In genomic region chr7:28338108-28338998, GRCm38 (mm10) we compare ENCODE assay signal across 7 mouse cellular contexts. TPM values are rescaled to one million over a fixed set of nuclear protein-coding genes. Genes with fewer than 3 reads are reported as not detected.
A peak's percentile ranks its signal among the peaks of the same experiment; 100 is the strongest.
DNase-seq lines count a peak whose midpoint lies in the region; ATAC-seq lines count a peak whose summit lies in the region.

Gene Supt5, minus strand, starts transcription at chr7:28338746.

- H3K4me2 ChIP-seq in embryonic facial prominence, embryonic 12.5 days (replicated peaks): peak within 1 kb of the TSS; percentile 76
- peak within 1 kb of the TSS; percentile 73 for H3K4me2 ChIP-seq in limb, embryonic 11.5 days (ENCODE audit: low read depth, severe bottlenecking)
- H3K4me2 ChIP-seq in midbrain, embryonic 14.5 days (ENCODE audit: low read length): peak within 1 kb of the TSS; percentile 86

- peaks cover 10% of the 10 kb centered on the region; the same call in 1 of the 2 replicates for H3K4me1 ChIP-seq in embryonic facial prominence, embryonic 12.5 days
- no peaks in the 10 kb centered on the region; the same call in 1 of the 2 replicates for H3K4me1 ChIP-seq in limb, embryonic 11.5 days (ENCODE audit: control insufficient read depth, insufficient read depth, low read length)
- peaks cover 8% of the 10 kb centered on the region; the same call in 1 of the 2 replicates for H3K4me1 ChIP-seq in midbrain, embryonic 14.5 days (ENCODE audit: control insufficient read depth, insufficient read depth, low read length)

- peak; percentile 97 for ATAC-seq in embryonic facial prominence, embryonic 12.5 days (ENCODE audit: insufficient number of reproducible peaks, insufficient read depth, low FRiP score, low TSS enrichment)
- peak; percentile 95 for ATAC-seq in limb, embryonic 11.5 days (ENCODE audit: insufficient number of reproducible peaks, low FRiP score, low TSS enrichment, low read depth)
- peak; percentile 98 for ATAC-seq in midbrain, embryonic 14.5 days (ENCODE audit: low FRiP score, low TSS enrichment)

- 0 out of 2 replicates have a peak, but pooled peaks cover 5% of the 10 kb centered on the region for H3K36me3 ChIP-seq in embryonic facial prominence, embryonic 12.5 days
- H3K36me3 ChIP-seq in limb, embryonic 11.5 days (ENCODE audit: control insufficient read depth, insufficient read depth, low read length): no peaks in the 10 kb centered on the region
- 0 out of 2 replicates have a peak, but pooled peaks cover 5% of the 10 kb centered on the region for H3K36me3 ChIP-seq in midbrain, embryonic 14.5 days (ENCODE audit: control insufficient read depth, insufficient read depth, low read length)

- H3K27me3 ChIP-seq in embryonic facial prominence, embryonic 12.5 days: no peaks in the 10 kb centered on the region
- no peaks in the 10 kb centered on the region for H3K27me3 ChIP-seq in limb, embryonic 11.5 days (ENCODE audit: control insufficient read depth, insufficient read depth, low read length)
- no peaks in the 10 kb centered on the region for H3K27me3 ChIP-seq in midbrain, embryonic 14.5 days (ENCODE audit: control insufficient read depth, insufficient read depth, low read length)

- under 1% methylated on average over 77 of the region's 77 CpGs for WGBS in embryonic facial prominence, embryonic 12.5 days
- under 1% methylated on average over 77 of the region's 77 CpGs for WGBS in limb, embryonic 11.5 days
- under 1% methylated on average over 77 of the region's 77 CpGs for WGBS in midbrain, embryonic 14.5 days

- peak within 1 kb of the TSS; percentile 97 for H3K9ac ChIP-seq in embryonic facial prominence, embryonic 12.5 days
- H3K9ac ChIP-seq in limb, embryonic 11.5 days (ENCODE audit: low read length): peak within 1 kb of the TSS; percentile 92
- H3K9ac ChIP-seq in midbrain, embryonic 14.5 days (replicated peaks; ENCODE audit: low read length): peak within 1 kb of the TSS; percentile 88

- peak; percentile 96 for DNase-seq in adrenal gland, postnatal 25 days
- DNase-seq in heart, adult 11 months: peak; percentile 100
- DNase-seq in kidney, adult 18-20 months: peak; percentile 98
- DNase-seq in limb, embryonic 11.5 days (ENCODE audit: low spot score): peak; percentile 99
- DNase-seq in midbrain, embryonic 14.5 days: peak; percentile 100
- peak; percentile 94 to 95 for DNase-seq in spleen, adult 18-20 months

- peak within 1 kb of the TSS; percentile 96 for H3K4me3 ChIP-seq in embryonic facial prominence, embryonic 12.5 days
- H3K4me3 ChIP-seq in limb, embryonic 11.5 days (ENCODE audit: low read depth, low read length): peak within 1 kb of the TSS; percentile 98
- H3K4me3 ChIP-seq in midbrain, embryonic 14.5 days (replicated peaks; ENCODE audit: low read depth, low read length): peak within 1 kb of the TSS; percentile 98

- peak within 1 kb of the TSS; percentile 87 for H3K27ac ChIP-seq in embryonic facial prominence, embryonic 12.5 days
- H3K27ac ChIP-seq in limb, embryonic 11.5 days (replicated peaks; ENCODE audit: low read depth, low read length): peak within 1 kb of the TSS; percentile 77
- peak within 1 kb of the TSS; percentile 85 for H3K27ac ChIP-seq in midbrain, embryonic 14.5 days (replicated peaks; ENCODE audit: low read depth, low read length)

- no peaks in the 10 kb centered on the region for H3K9me3 ChIP-seq in embryonic facial prominence, embryonic 12.5 days
- no peaks in the 10 kb centered on the region for H3K9me3 ChIP-seq in limb, embryonic 11.5 days (ENCODE audit: control insufficient read depth, low read length)
- no peaks in the 10 kb centered on the region for H3K9me3 ChIP-seq in midbrain, embryonic 14.5 days (ENCODE audit: control insufficient read depth, low read length)

RNA-seq across cellular contexts. Expression of gene Supt5, which starts in this region (rescaled TPM):
- 136 and 164 TPM in 2 replicates for total RNA-seq in adrenal gland, postnatal 25 days (2021)
- 106 TPM in 2 replicates for polyA plus RNA-seq in embryonic facial prominence, embryonic 12.5 days (2016; fragmentation: Nextera tagmentation; extraction: Ambion mirVana)
- 89.0 and 94.7 TPM in 2 replicates for polyA plus RNA-seq in limb, embryonic 11.5 days (2014; fragmentation: Nextera tagmentation; extraction: Ambion mirVana)
- polyA plus RNA-seq in midbrain, embryonic 14.5 days (2014; fragmentation: Nextera tagmentation; extraction: Ambion mirVana): 62.6 and 80.6 TPM in 2 replicates

Comparison
In these comparisons a context has a peak if more than half of its experiments do, and no peak if none do; other contexts are left out.
1. Peak in every context shown above with its lines: DNase-seq, ATAC-seq, H3K4me3 ChIP-seq and H3K27ac ChIP-seq.